Mouse (Mus musculus) CH12.LX (cell line): Measurements from ENCODE around the gene Olfr1443. TPM values are rescaled to one million over a fixed set of nuclear protein-coding genes. Genes with fewer than 3 reads are reported as not detected.

Experiments
- DNase-seq: peaks from one replicate; pipeline ENCODE4 v3.0.0-alpha.2; 2013; ENCODE audit errors: extremely low read depth
- H3K27ac ChIP-seq: 2 replicates; pipeline ENCODE4 v1.5.1; 2012; ENCODE audit warnings: low read depth, mild to moderate bottlenecking, control low read depth, moderate library complexity; ENCODE audit not compliant: insufficient read depth
- H3K27me3 ChIP-seq: replicated peaks from 2 replicates; pipeline ENCODE3; 2012; ENCODE audit warnings: inconsistent platforms
- H3K36me3 ChIP-seq, 2 experiments: replicated peaks in 1 of 2; 2 replicates each; pipeline versions ENCODE3 to v1.6.1; 2012; ENCODE audit warnings: inconsistent platforms in 1 of 2, low read length in 1 of 2, mild to moderate bottlenecking in 1 of 2, mixed read lengths in 1 of 2, moderate library complexity in 1 of 2; ENCODE audit not compliant: control insufficient read depth in 1 of 2, insufficient read depth in 1 of 2
- H3K4me1 ChIP-seq, 2 experiments: 2 replicates each; pipeline ENCODE4 v1.6.1; 2012; ENCODE audit warnings: inconsistent platforms in 1 of 2, moderate library complexity in 1 of 2; ENCODE audit not compliant: insufficient read depth in 2 of 2, control insufficient read depth in 1 of 2
- H3K4me2 ChIP-seq: 2 replicates; pipeline ENCODE4 v1.6.1; 2012; ENCODE audit warnings: low read depth, mild to moderate bottlenecking, control low read depth; ENCODE audit not compliant: poor library complexity, insufficient read depth, severe bottlenecking
- H3K4me3 ChIP-seq, 3 experiments: fragments of 150-350 bp in 1 of 3; sonication (generic) in 1 of 3; replicated peaks in 1 of 3; 2 replicates each; pipeline versions ENCODE3 to v1.5.1; 2011 to 2012; ENCODE audit warnings: low read depth in 2 of 3, low read length in 2 of 3, mild to moderate bottlenecking in 2 of 3, moderate library complexity in 2 of 3, control low read depth in 1 of 3, improper control_type of control experiment in 1 of 3, inconsistent platforms in 1 of 3, mixed read lengths in 1 of 3; ENCODE audit not compliant: poor library complexity in 1 of 3
- H3K79me2 ChIP-seq: replicated peaks from 2 replicates; pipeline ENCODE4 v1.6.1; 2012; ENCODE audit warnings: mild to moderate bottlenecking, moderate library complexity; ENCODE audit not compliant: control insufficient read depth, poor library complexity, insufficient read depth, severe bottlenecking; ENCODE audit errors: extremely low read depth
- H3K9ac ChIP-seq: 2 replicates; pipeline ENCODE4 v1.6.1; 2012; ENCODE audit warnings: low read depth, mild to moderate bottlenecking, control low read depth, moderate library complexity; ENCODE audit not compliant: insufficient read depth
- H3K9me3 ChIP-seq: replicated peaks from 2 replicates; pipeline ENCODE3; 2012; ENCODE audit warnings: low read length, inconsistent platforms, mixed read lengths
- BHLHE40 ChIP-seq: IDR thresholded peaks from 2 replicates; pipeline ENCODE4 v1.6.1; 2011; ENCODE audit warnings: mild to moderate bottlenecking, low read depth, low read length, improper control_type of control experiment
- CHD2 ChIP-seq: IDR thresholded peaks from 2 replicates; pipeline ENCODE4 v1.6.1; 2011; ENCODE audit warnings: low read length, improper control_type of control experiment
- CTCF ChIP-seq, 2 experiments: IDR thresholded peaks in 1 of 2; conservative IDR thresholded peaks in 1 of 2; 2 replicates each; pipeline ENCODE4 v1.5.1; 2011 to 2012; ENCODE audit warnings: low read depth in 2 of 2, low read length in 2 of 2, improper control_type of control experiment in 1 of 2, inconsistent platforms in 1 of 2, mild to moderate bottlenecking in 1 of 2, moderate library complexity in 1 of 2
- E2F4 ChIP-seq: IDR thresholded peaks from 2 replicates; pipeline ENCODE4 v1.6.1; 2011; ENCODE audit warnings: low read depth, low read length, improper control_type of control experiment; ENCODE audit not compliant: insufficient replicate concordance
- ELF1 ChIP-seq: IDR thresholded peaks from 2 replicates; pipeline ENCODE4 v1.6.1; 2014; ENCODE audit warnings: low read depth, mild to moderate bottlenecking, inconsistent platforms, low read length, improper control_type of control experiment
- EP300 ChIP-seq: IDR thresholded peaks from 2 replicates; pipeline ENCODE4 v1.6.1; 2011; ENCODE audit warnings: low read length, improper control_type of control experiment
- ETS1 ChIP-seq: conservative IDR thresholded peaks from 2 replicates; pipeline ENCODE4 v1.6.1; 2012; ENCODE audit warnings: low read depth, mild to moderate bottlenecking, inconsistent platforms, low read length, improper control_type of control experiment, moderate library complexity
- JUN ChIP-seq: IDR thresholded peaks from 2 replicates; pipeline ENCODE4 v1.6.1; 2011; ENCODE audit warnings: low read depth, mild to moderate bottlenecking, low read length, improper control_type of control experiment, moderate library complexity; ENCODE audit not compliant: insufficient read depth
- KAT2A ChIP-seq: IDR thresholded peaks from 2 replicates; pipeline ENCODE4 v1.6.1; 2012; ENCODE audit warnings: low read length, improper control_type of control experiment, inconsistent platforms; ENCODE audit not compliant: insufficient replicate concordance
- MAX ChIP-seq: IDR thresholded peaks from 2 replicates; pipeline ENCODE4 v1.6.1; 2011; ENCODE audit warnings: low read length, improper control_type of control experiment
- MAZ ChIP-seq: IDR thresholded peaks from 2 replicates; pipeline ENCODE4 v1.6.1; 2012; ENCODE audit warnings: low read depth, mild to moderate bottlenecking, inconsistent platforms, low read length, improper control_type of control experiment, moderate library complexity
- MEF2A ChIP-seq: IDR thresholded peaks from 2 replicates; pipeline ENCODE4 v1.6.1; 2014; ENCODE audit warnings: low read depth, mild to moderate bottlenecking, inconsistent platforms, low read length, improper control_type of control experiment, borderline replicate concordance
- MYC ChIP-seq: IDR thresholded peaks from 2 replicates; pipeline ENCODE4 v1.6.1; 2011; ENCODE audit warnings: low read depth, mild to moderate bottlenecking, improper control_type of control experiment, low read length
- NELFE ChIP-seq: IDR thresholded peaks from 2 replicates; pipeline ENCODE4 v1.6.1; 2011; ENCODE audit warnings: low read depth, low read length, improper control_type of control experiment
- POLR2A ChIP-seq: IDR thresholded peaks from 2 replicates; pipeline ENCODE4 v1.6.1; 2011; ENCODE audit warnings: low read depth, mild to moderate bottlenecking, improper control_type of control experiment, low read length
- POLR2AphosphoS2 ChIP-seq: IDR thresholded peaks from 2 replicates; pipeline ENCODE4 v1.6.1; 2011; ENCODE audit warnings: low read depth, low read length, improper control_type of control experiment
- RCOR1 ChIP-seq: conservative IDR thresholded peaks from 2 replicates; pipeline ENCODE4 v1.6.1; 2012; ENCODE audit warnings: low read depth, mild to moderate bottlenecking, inconsistent platforms, low read length, improper control_type of control experiment
- SMC3 ChIP-seq: IDR thresholded peaks from 2 replicates; pipeline ENCODE4 v1.6.1; 2011; ENCODE audit warnings: low read depth, low read length, improper control_type of control experiment
- TBP ChIP-seq: conservative IDR thresholded peaks from 2 replicates; pipeline ENCODE4 v1.6.1; 2011; ENCODE audit warnings: low read depth, low read length, improper control_type of control experiment
- UBTF ChIP-seq: IDR thresholded peaks from 2 replicates; pipeline ENCODE4 v1.6.1; 2012; ENCODE audit warnings: low read depth, mild to moderate bottlenecking, inconsistent platforms, low read length, improper control_type of control experiment, moderate library complexity
- USF1 ChIP-seq: IDR thresholded peaks from 2 replicates; pipeline ENCODE4 v1.6.1; 2014; ENCODE audit warnings: low read depth, mild to moderate bottlenecking, inconsistent platforms, low read length, improper control_type of control experiment
- ZMIZ1 ChIP-seq: IDR thresholded peaks from 2 replicates; pipeline ENCODE4 v1.6.1; 2012; ENCODE audit warnings: low read depth, mild to moderate bottlenecking, inconsistent platforms, low read length, improper control_type of control experiment
- ZNF384 ChIP-seq: IDR thresholded peaks from 2 replicates; pipeline ENCODE4 v1.6.1; 2012; ENCODE audit warnings: low read depth, low read length, improper control_type of control experiment, inconsistent platforms
- dilution Hi-C: fragments of 300-500 bp; cut with MboI; formaldehyde crosslinking; loops from 2 replicates; pipeline ENCODE4 v1.14.3; 2020; ENCODE audit warnings: low sequenced_read_pairs; ENCODE audit not compliant: extremely low pct_unique_long_range_greater_than_20kb, extremely low pct_ligation_motif_present
- in situ Hi-C: fragments of 300-500 bp; cut with MboI; formaldehyde crosslinking; loops from 3 replicates; pipeline ENCODE4 v1.14.3; 2019; ENCODE audit warnings: low sequenced_read_pairs, low pct_ligation_motif_present, low pct_unique_long_range_greater_than_20kb, mixed read lengths
- polyA plus RNA-seq: library from polyadenylated mRNA; unstranded; fragments of >175 nt; gene quantifications from 2 replicates; pipeline ENCODE4 v1.2.1, GENCODE M21; 2012; ENCODE audit warnings: low read depth; ENCODE audit not compliant: insufficient read length
- total RNA-seq, 2 experiments: library from RNA; depleted of rRNA; stranded (reverse); fragments of 300-350 nt in 1 of 2; fragments of >200 nt in 1 of 2; gene quantifications; 2 replicates each; pipeline ENCODE4 v1.2.3; 2012 to 2014

The Olfr1443 gene
- total and polyA plus RNA-seq, 3 experiments = not detected

- no peaks in the 10 kb centered on the region for H3K9me3 ChIP-seq
- TF ChIP-seq E2F4 (no peak), MEF2A (no peak), MYC (no peak), CTCF (conservative IDR thresholded peaks at IDR 0.05 in 1 of 2, IDR thresholded peaks at IDR 0.05 in 1 of 2; ENCODE audit: low read depth in 2 of 2, low read length in 2 of 2) (no peak), POLR2A (no peak), ZMIZ1 (no peak), KAT2A (no peak), USF1 (no peak), POLR2AphosphoS2 (no peak), ELF1 (no peak), CHD2 (no peak), MAX (no peak), SMC3 (no peak), EP300 (no peak), MAZ (no peak)
- H3K9ac ChIP-seq = no peak overlapping the region
- in situ Hi-C loops (no loop called here), dilution Hi-C loops (no loop called here)
- no peaks in the 10 kb centered on the region for H3K27me3 ChIP-seq
- H3K79me2 ChIP-seq = no peaks in the 10 kb centered on the region
- no peak overlapping the region for H3K27ac ChIP-seq
- no peaks in the 10 kb centered on the region for H3K4me1 ChIP-seq
- no peak for DNase-seq
- H3K4me2 ChIP-seq = no peak overlapping the region
- no peak overlapping the region for H3K4me3 ChIP-seq
- no peaks in the 10 kb centered on the region for H3K36me3 ChIP-seq
Observed at GRCm38 (mm10) chr19:12684638-12685037, 6.7 kb downstream of the Olfr1443 start.

- H3K4me3 ChIP-seq = no peak overlapping the region
- H3K4me1 ChIP-seq = no peaks in the 10 kb centered on the region
- in situ Hi-C loops = no loop called here
- TF ChIP-seq UBTF (no peak), ZMIZ1 (no peak), ELF1 (no peak), ZNF384 (no peak), EP300 (no peak), E2F4 (no peak), TBP (no peak), NELFE (no peak), USF1 (no peak), RCOR1 (no peak), ETS1 (no peak), BHLHE40 (no peak), KAT2A (no peak), JUN (no peak)
- H3K27me3 ChIP-seq = no peaks in the 10 kb centered on the region
- H3K36me3 ChIP-seq = no peaks in the 10 kb centered on the region
- DNase-seq = no peak
- no peak overlapping the region for H3K9ac ChIP-seq
- H3K9me3 ChIP-seq = no peaks in the 10 kb centered on the region
- H3K79me2 ChIP-seq = no peaks in the 10 kb centered on the region
- H3K4me2 ChIP-seq = no peak overlapping the region
- no peak overlapping the region for H3K27ac ChIP-seq
- dilution Hi-C loops = no loop called here
Observed at GRCm38 (mm10) chr19:12685231-12685630, 7.3 kb downstream of the Olfr1443 start.
